In the genomic region with DNA sequence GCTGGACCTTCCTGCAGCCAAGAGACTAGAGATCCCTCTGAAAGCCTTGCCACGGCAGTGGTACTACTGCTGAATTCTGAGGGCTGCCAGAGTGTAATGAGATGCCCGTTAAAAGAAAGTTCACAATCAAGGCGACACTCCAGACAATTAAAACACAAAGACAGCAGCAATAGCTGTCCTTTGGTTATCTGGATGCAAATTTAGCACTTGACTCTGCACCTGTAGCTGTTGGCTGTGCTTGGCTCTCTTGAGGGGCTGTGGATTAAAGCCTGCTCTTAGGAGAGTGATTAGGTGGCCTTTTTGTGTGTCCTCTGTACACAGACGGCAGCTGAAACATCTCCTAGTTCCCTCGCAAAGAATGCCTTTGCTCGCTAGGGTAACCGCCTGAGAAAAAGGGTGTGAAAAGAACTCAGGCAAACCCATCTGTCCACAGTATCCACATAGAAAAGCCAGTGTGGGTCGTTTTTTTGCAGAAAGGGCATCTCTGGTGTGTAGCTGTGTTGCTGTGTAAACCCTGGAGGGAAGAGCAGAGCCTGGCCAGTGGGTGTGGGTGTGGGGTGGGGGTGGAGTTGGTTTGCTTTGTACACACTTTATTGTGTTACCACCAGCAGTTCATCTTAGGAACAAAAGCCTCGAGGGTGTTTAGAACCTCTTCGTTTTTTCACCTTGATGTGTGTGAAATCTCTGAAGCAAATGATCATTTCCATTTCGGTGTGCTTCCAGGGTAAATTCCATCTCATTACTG, we compare ENCODE assay signal across 14 mouse cellular contexts. TPM values are rescaled to one million over a fixed set of nuclear protein-coding genes. Genes with fewer than 3 reads are reported as not detected.
DNase-seq lines count a peak whose midpoint lies in the region; ATAC-seq and TF ChIP-seq lines count a peak whose summit lies in the region.
"Had no signal": no experiment of that assay in that cellular context is flagged by ENCODE, and none has a peak within 500 bp of the region (broad histone marks: within the 10 kb centered on the region; RNA-seq: fewer than 3 reads in every experiment).

No protein-coding gene starts in this region.

- 0 out of 2 replicates have a peak, but pooled peaks cover 8% of the 10 kb centered on the region for H3K36me3 ChIP-seq in heart, embryonic 12.5 days
- no peaks in the 10 kb centered on the region for H3K36me3 ChIP-seq in forebrain, postnatal 0 days (ENCODE audit: insufficient read depth)
- H3K36me3 ChIP-seq in midbrain, embryonic 15.5 days (replicated peaks): no peaks in the 10 kb centered on the region
- no peaks in the 10 kb centered on the region for H3K36me3 ChIP-seq in stomach, postnatal 0 days (ENCODE audit: control insufficient read depth, insufficient read depth, low read length)

- no peak overlapping the region for H3K9ac ChIP-seq in heart, embryonic 12.5 days
- no peak overlapping the region for H3K9ac ChIP-seq in forebrain, postnatal 0 days
- H3K9ac ChIP-seq in midbrain, embryonic 15.5 days: no peak overlapping the region
- H3K9ac ChIP-seq in stomach, postnatal 0 days (ENCODE audit: low read length): no peak overlapping the region

- no peak for ATAC-seq in heart, embryonic 12.5 days (ENCODE audit: insufficient number of reproducible peaks, low FRiP score)
- peak; percentile 67 for ATAC-seq in forebrain, postnatal 0 days
- ATAC-seq in midbrain, embryonic 15.5 days (replicated peaks): peak; percentile 61
- ATAC-seq in stomach, postnatal 0 days (ENCODE audit: low FRiP score, low TSS enrichment): no peak

- 51% methylated on average over 11 of the region's 11 CpGs for WGBS in heart, embryonic 12.5 days
- WGBS in forebrain, postnatal 0 days: 14% methylated on average over 11 of the region's 11 CpGs
- 20% methylated on average over 11 of the region's 11 CpGs for WGBS in midbrain, embryonic 15.5 days
- 54% methylated on average over 11 of the region's 11 CpGs for WGBS in stomach, postnatal 0 days

- no peak for DNase-seq in heart, postnatal 4 days
- peak; percentile 45 for DNase-seq in ZHBTc4 (ENCODE audit: low read depth, low spot score)
- peak; percentile 53 for DNase-seq in forebrain, postnatal 0 days
- DNase-seq in lung, adult 18-20 months: no peak
- DNase-seq in cerebellum, postnatal 14 days: no peak
- DNase-seq in stomach, postnatal 0 days (ENCODE audit: low spot score): no peak
- DNase-seq: adrenal gland, adult 2 months; cerebellum, adult 11 months; kidney, adult 11 months; kidney, postnatal 4 days; thymus, postnatal 25 days had no signal

- no peak overlapping the region for H3K27ac ChIP-seq in heart, embryonic 12.5 days (ENCODE audit: poor library complexity, severe bottlenecking)
- H3K27ac ChIP-seq in forebrain, postnatal 0 days (ENCODE audit: low read depth, low read length): no peak overlapping the region
- no peak overlapping the region for H3K27ac ChIP-seq in midbrain, embryonic 15.5 days
- H3K27ac ChIP-seq in stomach, postnatal 0 days (replicated peaks): no peak overlapping the region

- peaks cover 3% of the 10 kb centered on the region; the same call in 1 of the 2 replicates for H3K9me3 ChIP-seq in heart, embryonic 12.5 days (replicated peaks)
- no peaks in the 10 kb centered on the region for H3K9me3 ChIP-seq in forebrain, postnatal 0 days (ENCODE audit: low read length)
- 0 out of 2 replicates have a peak, but pooled peaks cover 4% of the 10 kb centered on the region for H3K9me3 ChIP-seq in midbrain, embryonic 15.5 days
- H3K9me3 ChIP-seq in stomach, postnatal 0 days (ENCODE audit: control insufficient read depth, low read length): no peaks in the 10 kb centered on the region

- no peak for TF ChIP-seq EP300 in stomach, postnatal 0 days (optimal IDR thresholded peaks at IDR 0.05)

- peaks cover 41% of the 10 kb centered on the region for H3K4me1 ChIP-seq in heart, embryonic 12.5 days (replicated peaks)
- peaks cover 14% of the 10 kb centered on the region for H3K4me1 ChIP-seq in forebrain, postnatal 0 days (ENCODE audit: insufficient read depth)
- peaks cover 18% of the 10 kb centered on the region for H3K4me1 ChIP-seq in midbrain, embryonic 15.5 days
- no peaks in the 10 kb centered on the region; the same call in 1 of the 2 replicates for H3K4me1 ChIP-seq in stomach, postnatal 0 days (replicated peaks; ENCODE audit: control insufficient read depth, insufficient read depth)

- no peaks in the 10 kb centered on the region for H3K27me3 ChIP-seq in heart, embryonic 12.5 days (replicated peaks)
- no peaks in the 10 kb centered on the region for H3K27me3 ChIP-seq in forebrain, postnatal 0 days (ENCODE audit: insufficient read depth, low read length)
- peaks cover 55% of the 10 kb centered on the region for H3K27me3 ChIP-seq in midbrain, embryonic 15.5 days (replicated peaks)
- no peaks in the 10 kb centered on the region for H3K27me3 ChIP-seq in stomach, postnatal 0 days (ENCODE audit: control insufficient read depth, insufficient read depth, low read length)

- no peak overlapping the region for H3K4me3 ChIP-seq in heart, embryonic 12.5 days
- no peak overlapping the region for H3K4me3 ChIP-seq in forebrain, postnatal 0 days (ENCODE audit: low read depth, low read length)
- no peak overlapping the region for H3K4me3 ChIP-seq in midbrain, embryonic 15.5 days
- no peak overlapping the region for H3K4me3 ChIP-seq in stomach, postnatal 0 days (ENCODE audit: low read depth, low read length)

- no peak for TF ChIP-seq CTCF in forebrain, postnatal 0 days (IDR thresholded peaks at IDR 0.05; ENCODE audit: low read depth)
- no peak for TF ChIP-seq CTCF in stomach, postnatal 0 days (IDR thresholded peaks at IDR 0.05; ENCODE audit: low read depth)

- H3K4me2 ChIP-seq in heart, embryonic 12.5 days: peak overlapping the region; percentile 21
- H3K4me2 ChIP-seq in forebrain, postnatal 0 days (ENCODE audit: low read depth): no peak overlapping the region
- no peak overlapping the region for H3K4me2 ChIP-seq in midbrain, embryonic 15.5 days
- no peak overlapping the region for H3K4me2 ChIP-seq in stomach, postnatal 0 days (replicated peaks; ENCODE audit: low read depth)
- H3K4me2 ChIP-seq: liver, embryonic 11.5 days had no signal

RNA-seq across cellular contexts. Expression of gene Kitl, which starts 6.8 kb away (rescaled TPM):
- 17.8 and 19.4 TPM in 2 replicates for polyA plus RNA-seq in heart, embryonic 12.5 days (2016; fragmentation: Nextera tagmentation; extraction: Ambion mirVana)
- total RNA-seq in heart, postnatal 4 days (2021): 100 to 1,000 TPM in 1 of 2 experiments, 10 to 100 TPM in 1; 96.3 to 105 TPM
- total RNA-seq in forebrain, postnatal 0 days (2014; rRNA removed): 76.6 and 110 TPM in 2 replicates
- 45.0 and 81.6 TPM in 2 replicates for polyA plus RNA-seq in forebrain, postnatal 0 days (2015; fragmentation: Nextera tagmentation; extraction: Ambion mirVana)
- 33.4 and 44.8 TPM in 2 replicates for polyA plus RNA-seq in midbrain, embryonic 15.5 days (2015; fragmentation: Nextera tagmentation; extraction: Ambion mirVana)
- polyA plus RNA-seq in stomach, postnatal 0 days (2015; fragmentation: Nextera tagmentation; extraction: Ambion mirVana): 13.9 and 20.6 TPM in 2 replicates

Comparison
In these comparisons a context has a peak if more than half of its experiments do, and no peak if none do; other contexts are left out.
1. ATAC-seq: peak in forebrain, postnatal 0 days (single experiment) and midbrain, embryonic 15.5 days (single experiment); none in heart, embryonic 12.5 days (single experiment) and stomach, postnatal 0 days (single experiment).
2. DNase-seq: peak in ZHBTc4 (single experiment) and forebrain, postnatal 0 days (single experiment); none in heart, postnatal 4 days (single experiment), lung, adult 18-20 months (0 of 2), cerebellum, postnatal 14 days (0 of 2) and stomach, postnatal 0 days (single experiment).